ENCODE assay signal across 11 mouse cellular contexts in the genomic region with DNA sequence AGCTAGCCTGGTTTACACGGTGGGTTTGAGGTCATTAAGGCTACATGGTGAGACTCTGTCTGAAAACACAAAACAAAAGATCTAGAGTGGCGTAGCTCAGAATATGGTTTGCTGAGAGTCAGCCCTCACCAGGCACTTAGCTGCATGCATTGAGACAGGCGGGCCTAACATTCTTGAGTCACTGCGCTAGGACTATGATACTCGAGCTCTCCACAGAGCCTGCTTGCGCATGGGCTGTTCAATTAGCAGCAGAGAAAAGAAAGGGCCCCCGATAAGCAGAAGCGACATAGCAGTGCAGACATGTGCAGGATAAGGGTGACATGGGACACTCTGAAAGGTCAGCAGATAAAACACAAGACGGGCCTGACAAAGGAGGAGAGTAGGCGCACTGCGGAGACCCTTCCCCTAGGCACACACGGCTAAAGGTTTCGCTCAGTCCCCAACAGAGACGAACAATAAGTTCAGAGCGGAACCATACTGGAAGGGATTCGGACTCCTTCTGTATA.
DNase-seq lines count a peak whose midpoint lies in the region; ATAC-seq and TF ChIP-seq lines count a peak whose summit lies in the region.
"Had no signal": no experiment of that assay in that cellular context is flagged by ENCODE, and none has a peak within 500 bp of the region (broad histone marks: within the 10 kb centered on the region; RNA-seq: fewer than 3 reads in every experiment).

No protein-coding gene starts in this region.

- no peak for TF ChIP-seq CTCF in left cerebral cortex, adult 2 months (IDR thresholded peaks at IDR 0.05)

- H3K9ac ChIP-seq in embryonic facial prominence, embryonic 12.5 days: 0 out of 2 replicates have a peak overlapping the region, but pooled peaks have one; percentile 19
- peak overlapping the region; percentile 46 for H3K9ac ChIP-seq in hindbrain, embryonic 14.5 days
- peak overlapping the region; percentile 26; the same call in 1 of the 2 replicates for H3K9ac ChIP-seq in neural tube, embryonic 12.5 days

- H3K27me3 ChIP-seq in embryonic facial prominence, embryonic 12.5 days: no peaks in the 10 kb centered on the region
- no peaks in the 10 kb centered on the region for H3K27me3 ChIP-seq in hindbrain, embryonic 14.5 days (ENCODE audit: control insufficient read depth, insufficient read depth, low read length)
- H3K27me3 ChIP-seq in neural tube, embryonic 12.5 days (replicated peaks): no peaks in the 10 kb centered on the region

- DNase-seq in left cerebral cortex, adult 2 months (ENCODE audit: extremely low spot score in 1 of 2, low spot score in 2 of 2): no peak
- DNase-seq in left cerebral cortex, adult 8-10 months (ENCODE audit: low spot score in 2 of 2): no peak
- DNase-seq in hindbrain, embryonic 14.5 days (ENCODE audit: low spot score): peak; percentile 63
- no peak for DNase-seq in frontal cortex, postnatal 10 days (ENCODE audit: low spot score in 2 of 2)
- no peak for DNase-seq in cerebellum, adult 11-12 months
- no peak for DNase-seq in ovary, postnatal 14 days (ENCODE audit: low spot score)
- DNase-seq: cerebellum, adult 11 months; liver; thymus, adult 2 months had no signal

- peak; percentile 78 for ATAC-seq in embryonic facial prominence, embryonic 12.5 days (ENCODE audit: insufficient number of reproducible peaks, insufficient read depth, low FRiP score, low TSS enrichment)
- ATAC-seq in hindbrain, embryonic 14.5 days (ENCODE audit: low FRiP score): peak; percentile 84
- peak; percentile 67 for ATAC-seq in neural tube, embryonic 12.5 days (ENCODE audit: low FRiP score, low read depth)

- peak overlapping the region; percentile 29 for H3K4me3 ChIP-seq in left cerebral cortex, adult 2 months
- peak overlapping the region; percentile 1; the same call in 1 of the 2 replicates for H3K4me3 ChIP-seq in embryonic facial prominence, embryonic 12.5 days
- peak overlapping the region; percentile 17 for H3K4me3 ChIP-seq in hindbrain, embryonic 14.5 days (replicated peaks; ENCODE audit: low read length)
- no peak overlapping the region for H3K4me3 ChIP-seq in neural tube, embryonic 12.5 days

- WGBS in embryonic facial prominence, embryonic 12.5 days: 40% methylated on average over 16 of the region's 16 CpGs
- 10% methylated on average over 16 of the region's 16 CpGs for WGBS in hindbrain, embryonic 14.5 days
- WGBS in neural tube, embryonic 12.5 days: 19% methylated on average over 16 of the region's 16 CpGs

- H3K27ac ChIP-seq in left cerebral cortex, adult 2 months: no peak overlapping the region
- H3K27ac ChIP-seq in embryonic facial prominence, embryonic 12.5 days: no peak overlapping the region
- no peak overlapping the region for H3K27ac ChIP-seq in hindbrain, embryonic 14.5 days
- no peak overlapping the region for H3K27ac ChIP-seq in neural tube, embryonic 12.5 days

- intact Hi-C loops in left cerebral cortex, adult 2 months (cut with DNase I): no loop called here

- H3K4me2 ChIP-seq in embryonic facial prominence, embryonic 12.5 days (replicated peaks): peak overlapping the region; percentile 32
- H3K4me2 ChIP-seq in hindbrain, embryonic 14.5 days (replicated peaks): peak overlapping the region; percentile 53
- peak overlapping the region; percentile 52 for H3K4me2 ChIP-seq in neural tube, embryonic 12.5 days (replicated peaks)

- no peaks in the 10 kb centered on the region for H3K36me3 ChIP-seq in embryonic facial prominence, embryonic 12.5 days
- H3K36me3 ChIP-seq in hindbrain, embryonic 14.5 days (replicated peaks; ENCODE audit: control insufficient read depth, insufficient read depth): no peaks in the 10 kb centered on the region
- no peaks in the 10 kb centered on the region for H3K36me3 ChIP-seq in neural tube, embryonic 12.5 days

- no peaks in the 10 kb centered on the region for H3K9me3 ChIP-seq in embryonic facial prominence, embryonic 12.5 days
- peaks cover 7% of the 10 kb centered on the region; the same call in 1 of the 2 replicates for H3K9me3 ChIP-seq in hindbrain, embryonic 14.5 days (ENCODE audit: control insufficient read depth, low read length)
- H3K9me3 ChIP-seq in neural tube, embryonic 12.5 days: 0 out of 2 replicates have a peak, but pooled peaks cover 3% of the 10 kb centered on the region

- H3K4me1 ChIP-seq in embryonic facial prominence, embryonic 12.5 days: peaks cover 13% of the 10 kb centered on the region; the same call in 1 of the 2 replicates
- peaks cover 10% of the 10 kb centered on the region; the same call in 1 of the 2 replicates for H3K4me1 ChIP-seq in hindbrain, embryonic 14.5 days (replicated peaks; ENCODE audit: control insufficient read depth, insufficient read depth, low read length)
- peaks cover 12% of the 10 kb centered on the region; the same call in 1 of the 2 replicates for H3K4me1 ChIP-seq in neural tube, embryonic 12.5 days
